Mouse (Mus musculus): ENCODE results near the gene Tbxas1. TPM values are rescaled to one million over a fixed set of nuclear protein-coding genes. Genes with fewer than 3 reads are reported as not detected.

Gene Tbxas1
- polyA plus RNA-seq, 1 experiment from 2014 or later, result 1.7 TPM

DNA sequence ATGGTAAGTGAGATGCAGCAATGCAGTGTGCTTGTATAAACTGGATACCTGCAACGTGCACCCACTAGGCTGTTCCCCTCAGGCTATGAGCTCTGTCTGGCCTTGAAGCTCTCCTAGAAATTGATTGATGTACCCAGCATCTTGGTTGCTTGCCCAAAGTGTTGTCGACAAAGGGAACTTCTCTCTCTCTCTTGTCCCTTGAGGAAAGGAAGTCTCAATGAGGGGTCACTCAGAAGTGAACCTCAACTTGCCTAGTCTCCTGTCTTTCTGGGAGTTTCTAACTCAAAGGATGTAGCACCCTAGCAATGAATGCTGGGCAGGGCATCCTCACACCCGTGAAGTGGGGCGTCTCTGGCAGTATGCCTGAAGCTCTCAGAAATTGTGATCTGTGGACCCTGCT, 161.0 kb downstream of the Tbxas1 start:
- Histone ChIP-seq H3K27me3 (ENCODE audit: control insufficient read depth, insufficient read depth, low read length) (no peaks in the 10 kb centered on the region), H3K4me2 (no peak overlapping the region), H3K9me3 (replicated peaks; ENCODE audit: control insufficient read depth, low read length) (no peaks in the 10 kb centered on the region), H3K27ac (ENCODE audit: low read depth, low read length) (no peak overlapping the region), H3K4me3 (ENCODE audit: low read depth, low read length) (no peak overlapping the region), H3K9ac (ENCODE audit: low read depth, low read length) (no peak overlapping the region), H3K36me3 (ENCODE audit: control insufficient read depth, insufficient read depth, low read length) (no peaks in the 10 kb centered on the region), H3K4me1 (ENCODE audit: control insufficient read depth, insufficient read depth, low read length) (no peaks in the 10 kb centered on the region)
- no peak for ATAC-seq (replicated peaks; ENCODE audit: insufficient number of reproducible peaks, low FRiP score, low TSS enrichment)
- 83% methylated on average over 4 of the region's 4 CpGs for WGBS (ENCODE audit: insufficient replicate concordance)

GRCm38 (mm10) chr6:39040451-39040850, 165.2 kb downstream of the Tbxas1 start:
- Histone ChIP-seq H3K4me1 (ENCODE audit: control insufficient read depth, insufficient read depth, low read length) (no peaks in the 10 kb centered on the region), H3K4me3 (ENCODE audit: low read depth, low read length) (no peak overlapping the region), H3K27ac (ENCODE audit: low read depth, low read length) (no peak overlapping the region), H3K4me2 (no peak overlapping the region), H3K9me3 (replicated peaks; ENCODE audit: control insufficient read depth, low read length) (no peaks in the 10 kb centered on the region), H3K9ac (ENCODE audit: low read depth, low read length) (no peak overlapping the region), H3K27me3 (ENCODE audit: control insufficient read depth, insufficient read depth, low read length) (no peaks in the 10 kb centered on the region), H3K36me3 (ENCODE audit: control insufficient read depth, insufficient read depth, low read length) (no peaks in the 10 kb centered on the region)
- 77% methylated on average over 9 of the region's 9 CpGs for WGBS (ENCODE audit: insufficient replicate concordance)
- ATAC-seq (replicated peaks; ENCODE audit: insufficient number of reproducible peaks, low FRiP score, low TSS enrichment), result no peak

- Histone ChIP-seq H3K36me3 (ENCODE audit: control insufficient read depth, insufficient read depth, low read length) (no peaks in the 10 kb centered on the region), H3K9ac (ENCODE audit: low read depth, low read length) (no peak overlapping the region), H3K4me3 (ENCODE audit: low read depth, low read length) (no peak overlapping the region), H3K27ac (ENCODE audit: low read depth, low read length) (no peak overlapping the region), H3K27me3 (ENCODE audit: control insufficient read depth, insufficient read depth, low read length) (no peaks in the 10 kb centered on the region), H3K9me3 (replicated peaks; ENCODE audit: control insufficient read depth, low read length) (no peaks in the 10 kb centered on the region), H3K4me2 (no peak overlapping the region), H3K4me1 (ENCODE audit: control insufficient read depth, insufficient read depth, low read length) (no peaks in the 10 kb centered on the region; the same call in 1 of the 2 replicates)
- WGBS (ENCODE audit: insufficient replicate concordance), result 46% methylated on average over 5 of the region's 5 CpGs
- no peak for ATAC-seq (replicated peaks; ENCODE audit: insufficient number of reproducible peaks, low FRiP score, low TSS enrichment)
Measured at GRCm38 (mm10) chr6:39049141-39049540, 173.9 kb downstream of the Tbxas1 start.

DNA sequence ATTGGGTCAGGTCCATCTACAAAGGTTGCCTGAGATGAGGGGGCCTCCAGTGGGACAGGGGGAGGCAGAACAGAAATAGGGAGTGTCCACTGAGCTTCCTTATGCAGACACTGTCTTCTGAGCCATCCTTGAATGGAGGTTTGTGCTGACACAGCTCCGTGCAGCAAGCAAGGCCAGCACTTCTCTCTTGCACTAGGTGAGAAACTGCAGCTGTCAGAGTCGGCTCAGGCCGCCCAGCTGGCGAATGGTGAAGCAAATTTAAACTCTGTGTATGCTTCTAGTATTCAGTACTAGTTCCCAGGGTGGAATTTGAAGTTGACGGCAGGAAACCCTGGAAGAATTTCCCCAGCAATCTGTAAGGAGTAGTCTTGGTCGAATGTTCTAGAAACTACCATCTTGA, 175.6 kb downstream of the Tbxas1 start:
- ATAC-seq (replicated peaks; ENCODE audit: insufficient number of reproducible peaks, low FRiP score, low TSS enrichment), result no peak
- no peak overlapping the region for H3K4me3 ChIP-seq (ENCODE audit: low read depth, low read length)
- H3K27ac ChIP-seq (ENCODE audit: low read depth, low read length), result no peak overlapping the region
- 46% methylated on average over 6 of the region's 6 CpGs for WGBS (ENCODE audit: insufficient replicate concordance)
- peaks cover 6% of the 10 kb centered on the region for H3K4me1 ChIP-seq (ENCODE audit: control insufficient read depth, insufficient read depth, low read length)
- no peak overlapping the region for H3K4me2 ChIP-seq
- H3K9ac ChIP-seq (ENCODE audit: low read depth, low read length), result no peak overlapping the region
- no peaks in the 10 kb centered on the region for H3K9me3 ChIP-seq (replicated peaks; ENCODE audit: control insufficient read depth, low read length)
- H3K27me3 ChIP-seq (ENCODE audit: control insufficient read depth, insufficient read depth, low read length), result no peaks in the 10 kb centered on the region
- H3K36me3 ChIP-seq (ENCODE audit: control insufficient read depth, insufficient read depth, low read length), result no peaks in the 10 kb centered on the region

DNA sequence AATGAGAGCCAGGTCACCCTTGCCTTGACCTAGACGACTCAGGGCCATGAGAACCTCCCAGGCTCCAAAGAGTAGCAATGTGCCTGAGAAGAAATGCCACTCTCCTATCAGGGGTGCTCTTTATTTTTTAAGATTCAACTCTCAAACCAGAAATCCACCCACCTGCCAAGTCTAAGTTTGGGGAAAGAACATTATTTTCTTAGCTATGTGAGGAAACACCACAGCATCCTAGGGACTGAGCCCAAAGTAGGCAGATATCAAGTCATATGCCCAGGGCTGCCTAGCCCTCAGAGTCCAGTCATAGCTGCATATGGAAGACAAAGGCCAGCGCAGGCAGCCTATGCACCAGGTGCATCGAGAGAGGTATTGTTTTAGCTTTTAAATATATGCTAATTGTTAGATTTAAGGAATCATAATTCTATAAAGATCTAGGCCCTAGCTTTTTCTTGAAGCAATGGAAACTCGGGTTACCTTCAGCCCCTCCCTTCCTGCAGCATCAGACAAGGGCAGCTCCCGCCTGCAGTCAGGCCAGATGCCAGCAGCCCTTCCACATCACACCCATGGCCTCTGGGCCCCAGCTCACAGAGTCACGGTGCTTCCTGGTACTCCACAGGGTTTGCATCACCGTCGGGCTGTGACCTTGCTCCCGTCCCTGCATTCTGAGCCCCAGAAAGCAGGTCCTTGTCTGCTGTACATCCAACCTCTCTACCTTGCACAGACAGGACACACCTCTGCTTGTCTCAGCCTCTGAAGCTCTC, 176.8 kb downstream of the Tbxas1 start:
- no peak for ATAC-seq (replicated peaks; ENCODE audit: insufficient number of reproducible peaks, low FRiP score, low TSS enrichment)
- Histone ChIP-seq H3K4me2 (no peak overlapping the region), H3K4me3 (ENCODE audit: low read depth, low read length) (no peak overlapping the region), H3K4me1 (ENCODE audit: control insufficient read depth, insufficient read depth, low read length) (peaks cover 8% of the 10 kb centered on the region), H3K9me3 (replicated peaks; ENCODE audit: control insufficient read depth, low read length) (no peaks in the 10 kb centered on the region), H3K27me3 (ENCODE audit: control insufficient read depth, insufficient read depth, low read length) (no peaks in the 10 kb centered on the region), H3K27ac (ENCODE audit: low read depth, low read length) (no peak overlapping the region), H3K36me3 (ENCODE audit: control insufficient read depth, insufficient read depth, low read length) (no peaks in the 10 kb centered on the region), H3K9ac (ENCODE audit: low read depth, low read length) (no peak overlapping the region)
- 63% methylated on average over 9 of the region's 9 CpGs for WGBS (ENCODE audit: insufficient replicate concordance)

GRCm38 (mm10) chr6:39052636-39053035, 177.4 kb downstream of the Tbxas1 start:
- Histone ChIP-seq H3K9me3 (replicated peaks; ENCODE audit: control insufficient read depth, low read length) (no peaks in the 10 kb centered on the region), H3K9ac (ENCODE audit: low read depth, low read length) (no peak overlapping the region), H3K36me3 (ENCODE audit: control insufficient read depth, insufficient read depth, low read length) (no peaks in the 10 kb centered on the region), H3K27me3 (ENCODE audit: control insufficient read depth, insufficient read depth, low read length) (no peaks in the 10 kb centered on the region), H3K4me2 (no peak overlapping the region), H3K4me1 (ENCODE audit: control insufficient read depth, insufficient read depth, low read length) (peaks cover 8% of the 10 kb centered on the region), H3K27ac (ENCODE audit: low read depth, low read length) (no peak overlapping the region), H3K4me3 (ENCODE audit: low read depth, low read length) (no peak overlapping the region)
- WGBS (ENCODE audit: insufficient replicate concordance), result 72% methylated on average over 4 of the region's 4 CpGs
- no peak for ATAC-seq (replicated peaks; ENCODE audit: insufficient number of reproducible peaks, low FRiP score, low TSS enrichment)

DNA sequence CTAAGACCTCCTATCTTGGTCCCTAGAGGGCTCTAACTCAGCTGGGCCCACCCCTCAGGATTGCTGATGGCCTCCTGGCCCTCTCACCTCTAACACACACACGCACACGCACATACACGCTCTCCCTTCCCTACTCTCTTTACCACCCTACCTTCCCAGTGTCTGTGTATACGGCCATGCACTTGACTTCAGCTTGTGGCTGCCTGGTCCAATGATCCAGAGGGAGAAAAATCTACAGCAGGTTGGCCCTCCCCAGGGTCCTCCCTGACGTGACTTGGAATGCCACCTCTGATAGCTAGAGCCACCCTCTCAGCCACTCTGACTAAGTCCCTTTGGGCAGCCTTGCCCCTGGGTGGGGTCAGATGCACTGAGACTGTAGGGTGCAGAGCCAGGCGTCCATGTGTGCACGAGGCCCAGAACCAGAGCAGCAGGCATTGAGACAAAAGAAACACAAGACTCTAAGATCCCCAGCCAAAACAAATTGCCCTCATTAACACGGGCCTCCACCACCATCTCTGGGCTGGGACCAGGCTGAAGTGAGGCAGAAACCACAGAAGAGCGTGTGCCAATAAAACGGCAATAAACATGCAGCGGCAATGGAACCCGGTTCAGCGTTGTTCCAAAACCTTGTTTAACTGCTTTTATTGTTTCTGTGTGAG, 179.1 kb downstream of the Tbxas1 start:
- Histone ChIP-seq H3K4me3 (ENCODE audit: low read depth, low read length) (no peak overlapping the region), H3K9me3 (replicated peaks; ENCODE audit: control insufficient read depth, low read length) (no peaks in the 10 kb centered on the region), H3K4me1 (ENCODE audit: control insufficient read depth, insufficient read depth, low read length) (peaks cover 12% of the 10 kb centered on the region), H3K4me2 (no peak overlapping the region), H3K27ac (ENCODE audit: low read depth, low read length) (no peak overlapping the region), H3K36me3 (ENCODE audit: control insufficient read depth, insufficient read depth, low read length) (no peaks in the 10 kb centered on the region), H3K9ac (ENCODE audit: low read depth, low read length) (no peak overlapping the region), H3K27me3 (ENCODE audit: control insufficient read depth, insufficient read depth, low read length) (no peaks in the 10 kb centered on the region)
- 86% methylated on average over 13 of the region's 13 CpGs for WGBS (ENCODE audit: insufficient replicate concordance)
- ATAC-seq (replicated peaks; ENCODE audit: insufficient number of reproducible peaks, low FRiP score, low TSS enrichment), result no peak

DNA sequence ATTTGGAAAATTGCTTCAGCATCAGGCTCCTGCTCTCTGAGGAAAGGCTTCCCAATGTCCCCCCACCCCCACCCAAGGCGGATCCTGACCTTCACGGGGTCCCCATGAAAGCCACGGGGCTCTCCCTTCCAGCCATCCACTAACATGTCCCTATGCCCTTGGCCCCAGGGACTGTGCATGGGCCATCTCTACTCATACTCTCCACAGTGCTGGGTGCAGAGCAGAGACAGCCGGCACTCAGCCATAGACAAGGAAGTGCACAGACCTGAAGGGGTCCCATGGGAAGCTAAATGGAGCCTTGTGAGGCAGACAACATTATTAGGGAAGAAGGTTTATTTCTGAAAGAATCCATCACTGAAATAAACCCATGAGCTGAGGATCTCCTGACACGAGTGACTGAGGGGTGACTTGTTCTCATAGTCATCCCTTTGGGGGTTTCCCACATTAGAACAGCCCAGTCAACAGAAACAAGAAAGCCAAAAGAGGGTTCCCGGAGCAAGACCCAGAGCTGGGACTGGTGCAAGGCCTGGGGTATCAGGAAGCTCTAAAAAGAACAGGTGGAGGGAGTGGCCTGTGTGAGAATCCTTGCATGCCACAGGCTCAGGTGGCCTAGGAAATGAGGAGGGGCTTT, 179.8 kb downstream of the Tbxas1 start:
- 80% methylated on average over 6 of the region's 6 CpGs for WGBS (ENCODE audit: insufficient replicate concordance)
- Histone ChIP-seq H3K36me3 (ENCODE audit: control insufficient read depth, insufficient read depth, low read length) (no peaks in the 10 kb centered on the region), H3K27me3 (ENCODE audit: control insufficient read depth, insufficient read depth, low read length) (no peaks in the 10 kb centered on the region), H3K9ac (ENCODE audit: low read depth, low read length) (no peak overlapping the region), H3K4me1 (ENCODE audit: control insufficient read depth, insufficient read depth, low read length) (peaks cover 18% of the 10 kb centered on the region), H3K9me3 (replicated peaks; ENCODE audit: control insufficient read depth, low read length) (no peaks in the 10 kb centered on the region), H3K27ac (ENCODE audit: low read depth, low read length) (no peak overlapping the region), H3K4me2 (no peak overlapping the region), H3K4me3 (ENCODE audit: low read depth, low read length) (no peak overlapping the region)
- ATAC-seq (replicated peaks; ENCODE audit: insufficient number of reproducible peaks, low FRiP score, low TSS enrichment), result no peak

Measured in heart, embryonic 11.5 days (tissue).